Mouse (Mus musculus): ENCODE results near the gene Spryd7. TPM values are rescaled to one million over a fixed set of nuclear protein-coding genes. Genes with fewer than 3 reads are reported as not detected.
"Not testable (repeated sequence)": the region's sequence is repeated elsewhere in the genome, so short reads cannot be mapped to it uniquely, and the experiment has no call there.

Spryd7 gene
- polyA plus RNA-seq, 1 experiment = 11.9 TPM

DNA sequence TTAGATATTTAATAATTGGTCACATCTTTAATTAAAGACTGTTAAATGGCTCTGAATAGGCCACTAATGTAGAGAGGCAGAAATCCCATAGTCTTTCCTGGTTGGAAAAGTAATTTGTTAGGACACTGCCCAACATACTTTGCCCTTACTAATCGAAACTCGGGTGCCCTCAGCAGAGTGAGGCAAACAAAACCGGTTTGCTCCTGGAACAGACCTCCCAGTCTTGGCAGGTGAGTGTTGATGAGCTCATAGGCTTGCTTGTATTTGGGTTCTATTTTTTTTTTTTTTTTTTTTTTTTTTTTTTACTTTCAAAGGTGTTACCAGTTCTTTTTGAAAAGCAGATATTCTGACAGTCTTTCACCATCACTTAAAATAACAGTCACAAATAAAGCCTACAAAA is 3.2 kb upstream of the Spryd7 start:
- H3K27ac ChIP-seq (ENCODE audit: control insufficient read depth, insufficient read depth, low read depth, low read length) = no peak overlapping the region
- no peak overlapping the region for H3K4me3 ChIP-seq (ENCODE audit: control insufficient read depth, low read depth, low read length)
- no peaks in the 10 kb centered on the region for H3K36me3 ChIP-seq (ENCODE audit: control insufficient read depth, insufficient read depth, low read length)
- TF ChIP-seq POLR2A (IDR thresholded peaks at IDR 0.05; ENCODE audit: control insufficient read depth, low read depth, low read length) (no peak), CTCF (IDR thresholded peaks at IDR 0.05; ENCODE audit: control insufficient read depth, insufficient read depth, insufficient replicate concordance, low read depth, low read length) (no peak)
- peaks cover 7% of the 10 kb centered on the region for H3K4me1 ChIP-seq (ENCODE audit: control insufficient read depth, insufficient read depth, low read length)
- no peaks in the 10 kb centered on the region for H3K27me3 ChIP-seq (ENCODE audit: control insufficient read depth, insufficient read depth, low read length)

DNA sequence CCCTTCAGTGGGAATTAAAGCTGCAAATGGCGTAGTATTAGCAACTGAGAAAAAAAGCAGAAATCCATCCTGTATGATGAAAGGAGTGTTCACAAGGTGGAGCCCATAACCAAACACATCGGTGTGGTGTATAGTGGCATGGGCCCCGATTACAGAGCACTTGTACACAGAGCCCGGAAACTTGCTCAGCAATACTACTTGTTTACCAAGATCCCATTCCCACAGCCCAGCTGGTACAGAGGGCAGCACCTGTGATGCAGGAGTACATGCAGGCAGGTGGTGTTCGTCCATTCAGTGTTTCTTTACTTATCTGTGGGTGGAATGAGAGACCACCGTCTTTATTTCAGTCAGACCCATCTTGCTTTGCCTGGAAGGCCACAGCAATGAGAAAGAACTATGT is 2.2 kb upstream of the Spryd7 start:
- Histone ChIP-seq H3K27me3 (ENCODE audit: control insufficient read depth, insufficient read depth, low read length) (no peaks in the 10 kb centered on the region), H3K4me3 (ENCODE audit: control insufficient read depth, low read depth, low read length) (no peak overlapping the region), H3K36me3 (ENCODE audit: control insufficient read depth, insufficient read depth, low read length) (no peaks in the 10 kb centered on the region), H3K4me1 (ENCODE audit: control insufficient read depth, insufficient read depth, low read length) (peaks cover 7% of the 10 kb centered on the region), H3K27ac (ENCODE audit: control insufficient read depth, insufficient read depth, low read depth, low read length) (no peak overlapping the region)
- TF ChIP-seq POLR2A (IDR thresholded peaks at IDR 0.05; ENCODE audit: control insufficient read depth, low read depth, low read length) = no peak
- TF ChIP-seq CTCF (IDR thresholded peaks at IDR 0.05; ENCODE audit: control insufficient read depth, insufficient read depth, insufficient replicate concordance, low read depth, low read length) = no peak

DNA sequence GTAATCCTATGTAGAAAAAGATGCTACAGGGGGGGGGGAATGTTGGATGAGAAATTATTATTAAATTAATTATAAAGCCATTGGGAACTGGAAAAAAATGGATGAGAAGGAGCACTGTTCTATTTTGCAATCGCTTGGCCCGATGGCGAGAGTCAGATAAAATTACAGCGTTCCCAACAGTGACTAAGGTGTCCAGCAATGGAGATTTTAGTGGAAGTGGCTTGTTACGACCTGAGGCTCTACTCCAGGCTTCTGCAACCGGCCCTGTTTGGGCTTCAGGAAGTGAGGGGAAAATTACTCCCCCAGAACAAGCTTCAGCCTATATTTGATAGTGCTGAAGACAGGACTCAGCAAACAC is 776 bp downstream of the Spryd7 start:
- peak overlapping the region; percentile 89 for H3K27ac ChIP-seq (ENCODE audit: control insufficient read depth, insufficient read depth, low read depth, low read length)
- no peaks in the 10 kb centered on the region for H3K27me3 ChIP-seq (ENCODE audit: control insufficient read depth, insufficient read depth, low read length)
- no peaks in the 10 kb centered on the region for H3K36me3 ChIP-seq (ENCODE audit: control insufficient read depth, insufficient read depth, low read length)
- peaks cover 7% of the 10 kb centered on the region for H3K4me1 ChIP-seq (ENCODE audit: control insufficient read depth, insufficient read depth, low read length)
- peak overlapping the region; percentile 90 for H3K4me3 ChIP-seq (ENCODE audit: control insufficient read depth, low read depth, low read length)
- TF ChIP-seq POLR2A (IDR thresholded peaks at IDR 0.05; ENCODE audit: control insufficient read depth, low read depth, low read length) = no peak
- no peak for TF ChIP-seq CTCF (IDR thresholded peaks at IDR 0.05; ENCODE audit: control insufficient read depth, insufficient read depth, insufficient replicate concordance, low read depth, low read length)

DNA sequence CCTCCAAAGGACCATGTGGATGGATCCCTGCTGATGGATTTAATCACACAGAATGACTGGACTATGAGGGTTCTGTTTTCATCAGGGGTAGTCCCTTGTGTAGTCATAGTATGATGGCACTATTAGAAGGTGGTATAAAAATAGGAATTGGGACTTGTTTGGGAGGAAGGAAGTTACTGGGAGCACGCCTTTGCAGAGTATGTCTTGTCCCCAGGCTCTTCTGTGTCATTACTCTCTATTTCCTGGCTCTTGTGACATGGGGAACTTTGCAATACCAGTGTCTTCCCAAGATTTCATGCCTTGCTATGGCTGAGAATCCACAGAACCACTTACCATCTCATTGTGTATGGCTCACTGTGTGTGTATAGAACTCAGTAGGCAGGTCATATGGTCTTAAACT is 8.1 kb downstream of the Spryd7 start:
- no peaks in the 10 kb centered on the region for H3K27me3 ChIP-seq (ENCODE audit: control insufficient read depth, insufficient read depth, low read length)
- TF ChIP-seq POLR2A (IDR thresholded peaks at IDR 0.05; ENCODE audit: control insufficient read depth, low read depth, low read length) (no peak), CTCF (IDR thresholded peaks at IDR 0.05; ENCODE audit: control insufficient read depth, insufficient read depth, insufficient replicate concordance, low read depth, low read length) (no peak)
- H3K4me3 ChIP-seq (ENCODE audit: control insufficient read depth, low read depth, low read length) = no peak overlapping the region
- no peaks in the 10 kb centered on the region for H3K4me1 ChIP-seq (ENCODE audit: control insufficient read depth, insufficient read depth, low read length)
- no peaks in the 10 kb centered on the region; the same call in 1 of the 2 replicates for H3K36me3 ChIP-seq (ENCODE audit: control insufficient read depth, insufficient read depth, low read length)
- no peak overlapping the region for H3K27ac ChIP-seq (ENCODE audit: control insufficient read depth, insufficient read depth, low read depth, low read length)

DNA sequence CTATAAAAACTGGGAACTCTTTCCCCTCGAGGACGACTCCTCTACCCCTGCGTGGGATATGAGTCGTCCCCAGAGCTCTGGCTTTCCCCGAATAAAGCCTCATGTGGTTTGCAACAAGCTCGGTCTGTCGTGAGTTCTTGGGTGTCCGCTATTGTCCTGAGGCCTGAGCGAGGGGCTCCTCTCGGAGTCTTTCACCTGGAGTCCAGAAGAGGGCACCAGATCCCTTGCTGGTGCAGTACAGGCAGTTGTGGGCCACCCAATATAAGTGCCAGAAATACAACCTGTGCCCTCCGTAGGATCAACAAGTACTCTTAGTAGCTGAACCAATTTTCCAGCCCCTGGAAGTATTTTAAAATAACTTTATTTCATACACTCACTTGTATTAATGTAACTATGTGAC is 18.9 kb downstream of the Spryd7 start:
- H3K4me1 ChIP-seq (ENCODE audit: control insufficient read depth, insufficient read depth, low read length); H3K36me3 ChIP-seq (ENCODE audit: control insufficient read depth, insufficient read depth, low read length); H3K4me3 ChIP-seq (ENCODE audit: control insufficient read depth, low read depth, low read length); H3K27me3 ChIP-seq (ENCODE audit: control insufficient read depth, insufficient read depth, low read length); H3K27ac ChIP-seq (ENCODE audit: control insufficient read depth, insufficient read depth, low read depth, low read length): not testable (repeated sequence)

DNA sequence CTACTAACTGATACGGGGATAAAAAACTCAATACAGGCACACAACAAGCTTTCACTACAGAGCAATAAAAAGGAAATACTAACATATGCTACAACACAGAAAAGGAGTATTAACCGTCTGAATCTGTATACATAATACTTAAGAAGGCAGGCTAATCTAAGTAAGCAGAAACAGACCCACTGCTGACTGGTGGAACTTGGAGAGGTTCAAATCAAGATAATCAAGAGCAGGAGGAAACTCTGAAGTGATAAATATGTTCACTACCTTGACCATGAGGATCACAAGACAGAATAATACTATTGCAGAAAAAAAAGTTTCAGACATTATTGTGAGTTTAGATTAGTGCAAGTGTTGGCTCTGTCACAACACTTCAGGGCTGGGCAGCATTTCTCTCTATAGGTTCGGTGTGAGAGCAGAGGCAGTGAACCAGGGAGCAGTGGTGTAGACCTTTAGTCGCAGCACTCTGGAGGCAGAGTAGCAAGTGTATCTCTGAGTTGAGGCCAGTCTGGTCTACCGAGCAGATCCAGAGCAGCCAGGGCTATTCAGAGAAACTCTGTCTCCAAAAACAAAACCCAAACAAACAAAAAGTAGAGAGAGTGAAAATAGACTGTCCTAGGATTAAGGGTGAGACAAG is 19.9 kb downstream of the Spryd7 start:
- no peak overlapping the region for H3K27ac ChIP-seq (ENCODE audit: control insufficient read depth, insufficient read depth, low read depth, low read length)
- no peaks in the 10 kb centered on the region for H3K4me1 ChIP-seq (ENCODE audit: control insufficient read depth, insufficient read depth, low read length)
- no peak for TF ChIP-seq POLR2A (IDR thresholded peaks at IDR 0.05; ENCODE audit: control insufficient read depth, low read depth, low read length)
- TF ChIP-seq CTCF (IDR thresholded peaks at IDR 0.05; ENCODE audit: control insufficient read depth, insufficient read depth, insufficient replicate concordance, low read depth, low read length) = no peak
- no peaks in the 10 kb centered on the region; the same call in 1 of the 2 replicates for H3K36me3 ChIP-seq (ENCODE audit: control insufficient read depth, insufficient read depth, low read length)
- H3K27me3 ChIP-seq (ENCODE audit: control insufficient read depth, insufficient read depth, low read length) = no peaks in the 10 kb centered on the region
- H3K4me3 ChIP-seq (ENCODE audit: control insufficient read depth, low read depth, low read length) = no peak overlapping the region

DNA sequence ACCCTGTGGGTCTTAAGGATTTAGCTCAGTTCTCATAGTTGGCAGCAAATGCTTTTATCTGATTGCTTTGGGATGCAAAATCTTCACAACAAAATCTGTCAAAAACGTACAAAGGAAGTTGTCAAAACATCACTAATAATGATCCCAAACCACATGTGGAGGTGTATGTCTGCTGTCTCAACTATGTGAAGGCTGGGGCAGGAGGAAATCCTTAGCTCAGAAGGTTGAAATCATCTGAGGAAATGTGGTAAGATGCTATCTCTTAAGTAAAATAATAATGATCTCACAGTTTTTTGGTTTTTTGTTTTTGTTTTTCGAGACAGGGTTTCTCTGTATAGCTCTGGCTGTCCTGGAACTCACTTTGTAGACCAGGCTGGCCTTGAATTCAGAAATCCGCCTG is 20.9 kb downstream of the Spryd7 start:
- Histone ChIP-seq H3K4me3 (ENCODE audit: control insufficient read depth, low read depth, low read length) (no peak overlapping the region), H3K27ac (ENCODE audit: control insufficient read depth, insufficient read depth, low read depth, low read length) (no peak overlapping the region), H3K36me3 (ENCODE audit: control insufficient read depth, insufficient read depth, low read length) (no peaks in the 10 kb centered on the region; the same call in 1 of the 2 replicates), H3K4me1 (ENCODE audit: control insufficient read depth, insufficient read depth, low read length) (no peaks in the 10 kb centered on the region), H3K27me3 (ENCODE audit: control insufficient read depth, insufficient read depth, low read length) (no peaks in the 10 kb centered on the region)
- TF ChIP-seq POLR2A (IDR thresholded peaks at IDR 0.05; ENCODE audit: control insufficient read depth, low read depth, low read length) (no peak), CTCF (IDR thresholded peaks at IDR 0.05; ENCODE audit: control insufficient read depth, insufficient read depth, insufficient replicate concordance, low read depth, low read length) (no peak)

DNA sequence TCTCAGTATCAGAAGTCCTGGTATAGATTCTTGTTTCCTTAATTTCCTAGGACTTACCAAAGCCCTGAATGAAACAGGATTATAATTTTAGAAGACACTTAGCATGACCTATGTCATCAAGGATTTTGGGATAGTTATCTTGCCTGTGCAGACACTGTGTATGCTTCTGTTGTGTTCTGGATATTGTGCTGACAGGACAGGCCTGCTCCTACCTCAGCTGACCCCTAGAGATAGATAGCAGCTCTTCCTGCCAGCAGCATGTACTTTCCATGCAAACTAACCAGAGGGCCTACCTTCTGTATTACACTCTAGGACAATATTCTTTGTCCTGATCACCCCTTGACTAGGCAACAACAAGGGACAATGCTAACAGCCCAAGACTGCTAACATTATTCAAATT is 25.7 kb downstream of the Spryd7 start:
- no peak overlapping the region for H3K27ac ChIP-seq (ENCODE audit: control insufficient read depth, insufficient read depth, low read depth, low read length)
- no peaks in the 10 kb centered on the region; the same call in 1 of the 2 replicates for H3K36me3 ChIP-seq (ENCODE audit: control insufficient read depth, insufficient read depth, low read length)
- H3K4me3 ChIP-seq (ENCODE audit: control insufficient read depth, low read depth, low read length) = no peak overlapping the region
- TF ChIP-seq CTCF (IDR thresholded peaks at IDR 0.05; ENCODE audit: control insufficient read depth, insufficient read depth, insufficient replicate concordance, low read depth, low read length) (no peak), POLR2A (IDR thresholded peaks at IDR 0.05; ENCODE audit: control insufficient read depth, low read depth, low read length) (no peak)
- H3K27me3 ChIP-seq (ENCODE audit: control insufficient read depth, insufficient read depth, low read length) = no peaks in the 10 kb centered on the region
- H3K4me1 ChIP-seq (ENCODE audit: control insufficient read depth, insufficient read depth, low read length) = peaks cover 2% of the 10 kb centered on the region; the same call in 1 of the 2 replicates

Data from testis, adult 2 months (tissue).